In genomic region chr10:111341761-111342160, GRCm38 (mm10) we compare ENCODE assay signal across 19 mouse cellular contexts. TPM values are rescaled to one million over a fixed set of nuclear protein-coding genes. Genes with fewer than 3 reads are reported as not detected.
A peak's percentile ranks its signal among the peaks of the same experiment; 100 is the strongest.
DNase-seq lines count a peak whose midpoint lies in the region; ATAC-seq lines count a peak whose summit lies in the region.
"Had no signal": no experiment of that assay in that cellular context is flagged by ENCODE, and none has a peak within 500 bp of the region (broad histone marks: within the 10 kb centered on the region; RNA-seq: fewer than 3 reads in every experiment).

No protein-coding gene starts in this region.

- no peak overlapping the region for H3K9ac ChIP-seq in midbrain, embryonic 11.5 days (ENCODE audit: low read length)
- no peak overlapping the region for H3K9ac ChIP-seq in midbrain, embryonic 14.5 days (replicated peaks; ENCODE audit: low read length)
- H3K9ac ChIP-seq: embryonic facial prominence, embryonic 12.5 days; forebrain, embryonic 13.5 days; forebrain, embryonic 15.5 days had no signal

- no peaks in the 10 kb centered on the region; the same call in 1 of the 2 replicates for H3K9me3 ChIP-seq in midbrain, embryonic 11.5 days (ENCODE audit: control insufficient read depth, low read length)
- no peaks in the 10 kb centered on the region for H3K9me3 ChIP-seq in midbrain, embryonic 14.5 days (ENCODE audit: control insufficient read depth, low read length)
- H3K9me3 ChIP-seq: embryonic facial prominence, embryonic 10.5 days; embryonic facial prominence, embryonic 12.5 days; forebrain, embryonic 13.5 days; forebrain, embryonic 15.5 days had no signal

- H3K4me1 ChIP-seq in midbrain, embryonic 11.5 days (ENCODE audit: control insufficient read depth, insufficient read depth, low read length) = no peaks in the 10 kb centered on the region
- H3K4me1 ChIP-seq in midbrain, embryonic 14.5 days (ENCODE audit: control insufficient read depth, insufficient read depth, low read length) = no peaks in the 10 kb centered on the region
- H3K4me1 ChIP-seq: embryonic facial prominence, embryonic 10.5 days; embryonic facial prominence, embryonic 12.5 days; forebrain, embryonic 13.5 days; forebrain, embryonic 15.5 days had no signal

- H3K27ac ChIP-seq in midbrain, embryonic 11.5 days (ENCODE audit: low read depth, low read length) = no peak overlapping the region
- H3K27ac ChIP-seq in midbrain, embryonic 14.5 days (replicated peaks; ENCODE audit: low read depth, low read length) = no peak overlapping the region
- H3K27ac ChIP-seq: embryonic facial prominence, embryonic 10.5 days; embryonic facial prominence, embryonic 12.5 days; forebrain, embryonic 13.5 days; forebrain, embryonic 15.5 days had no signal

- H3K36me3 ChIP-seq in midbrain, embryonic 11.5 days (ENCODE audit: control insufficient read depth, insufficient read depth, low read length) = no peaks in the 10 kb centered on the region
- H3K36me3 ChIP-seq in midbrain, embryonic 14.5 days (ENCODE audit: control insufficient read depth, insufficient read depth, low read length) = no peaks in the 10 kb centered on the region
- H3K36me3 ChIP-seq: embryonic facial prominence, embryonic 10.5 days; embryonic facial prominence, embryonic 12.5 days; forebrain, embryonic 15.5 days had no signal

- no peak overlapping the region for H3K4me3 ChIP-seq in midbrain, embryonic 11.5 days (ENCODE audit: low read depth, low read length)
- no peak overlapping the region for H3K4me3 ChIP-seq in midbrain, embryonic 14.5 days (replicated peaks; ENCODE audit: low read depth, low read length)
- H3K4me3 ChIP-seq: embryonic facial prominence, embryonic 10.5 days; embryonic facial prominence, embryonic 12.5 days; forebrain, embryonic 13.5 days; forebrain, embryonic 15.5 days had no signal

- ATAC-seq in midbrain, embryonic 11.5 days (ENCODE audit: low FRiP score) = no peak
- no peak for ATAC-seq in midbrain, embryonic 14.5 days (ENCODE audit: low FRiP score, low TSS enrichment)
- ATAC-seq: forebrain, embryonic 13.5 days; forebrain, embryonic 15.5 days had no signal

- H3K27me3 ChIP-seq in midbrain, embryonic 11.5 days (ENCODE audit: control insufficient read depth, insufficient read depth, low read length) = no peaks in the 10 kb centered on the region
- no peaks in the 10 kb centered on the region for H3K27me3 ChIP-seq in midbrain, embryonic 14.5 days (ENCODE audit: control insufficient read depth, insufficient read depth, low read length)
- H3K27me3 ChIP-seq: embryonic facial prominence, embryonic 12.5 days; forebrain, embryonic 13.5 days; forebrain, embryonic 15.5 days had no signal

- no peak overlapping the region for H3K4me2 ChIP-seq in midbrain, embryonic 11.5 days
- no peak overlapping the region for H3K4me2 ChIP-seq in midbrain, embryonic 14.5 days (ENCODE audit: low read length)
- H3K4me2 ChIP-seq: embryonic facial prominence, embryonic 12.5 days; forebrain, embryonic 13.5 days; forebrain, embryonic 15.5 days had no signal

- 88% methylated on average over 7 of the region's 7 CpGs for WGBS in midbrain, embryonic 11.5 days
- WGBS in midbrain, embryonic 14.5 days = 85% methylated on average over 7 of the region's 7 CpGs

- peak; percentile 53 for DNase-seq in midbrain, embryonic 11.5 days (ENCODE audit: low spot score, missing footprints)
- DNase-seq in midbrain, embryonic 14.5 days = no peak
- peak; percentile 34 for DNase-seq in lung, postnatal 10 days
- DNase-seq in lung, postnatal 25 days (ENCODE audit: low spot score) = peak; percentile 23
- DNase-seq in cerebellum, adult 9-11 months = no peak
- no peak for DNase-seq in layer of hippocampus, adult 9-10 months (ENCODE audit: low spot score)
- no peak for DNase-seq in gastrocnemius, postnatal 14 days
- DNase-seq: adrenal gland, adult 2 months; adrenal gland, postnatal 10 days; adrenal gland, postnatal 25 days; cerebellum, adult 11 months; cerebellum, adult 18-20 months; cerebellum, adult 8-10 months; cerebellum, postnatal 10 days; cerebellum, postnatal 25 days had no signal

- intact Hi-C loops in gastrocnemius, postnatal 14 days (cut with DNase I; ENCODE audit: low total_unique reads) = no loop called here

RNA-seq across cellular contexts. Expression of gene Bbs10, which starts 43.3 kb away (rescaled TPM):
- polyA plus RNA-seq in midbrain, embryonic 11.5 days (2014; fragmentation: Nextera tagmentation; extraction: Ambion mirVana) = 7.7 and 9.0 TPM in 2 replicates
- polyA plus RNA-seq in midbrain, embryonic 14.5 days (2014; fragmentation: Nextera tagmentation; extraction: Ambion mirVana) = 5.8 and 6.6 TPM in 2 replicates
- 1 to 10 TPM; 1.7 to 2.0 TPM for total RNA-seq in gastrocnemius, postnatal 14 days (2021)

Comparison
In these comparisons a context has a peak if more than half of its experiments do, and no peak if none do; other contexts are left out.
1. DNase-seq: peak in midbrain, embryonic 11.5 days (single experiment), lung, postnatal 10 days (single experiment) and lung, postnatal 25 days (single experiment); none in midbrain, embryonic 14.5 days (single experiment), cerebellum, adult 9-11 months (single experiment), layer of hippocampus, adult 9-10 months (single experiment) and gastrocnemius, postnatal 14 days (single experiment).